Comparison of ENCODE assay signal across 16 mouse cellular contexts in the genomic region with DNA sequence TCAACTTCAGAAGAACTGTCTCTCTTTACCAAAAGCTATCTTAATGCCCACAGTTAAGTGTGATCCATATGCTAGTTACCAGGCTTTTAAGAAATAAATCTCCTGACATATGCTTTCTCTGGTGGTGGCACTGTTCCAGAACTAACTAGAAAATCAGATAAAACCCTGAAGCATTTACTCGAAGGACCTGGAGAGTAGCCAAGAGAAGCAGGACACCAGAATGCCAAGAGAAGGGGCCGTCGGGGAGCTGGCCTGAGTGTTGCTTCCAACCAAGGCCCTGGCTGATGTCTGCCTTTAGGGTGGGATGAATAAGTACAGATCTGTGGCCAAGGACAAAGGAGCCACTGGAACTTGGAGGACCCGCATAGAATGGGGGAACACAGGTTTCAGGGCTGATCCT.
DNase-seq lines count a peak whose midpoint lies in the region; ATAC-seq and TF ChIP-seq lines count a peak whose summit lies in the region.
"Had no signal": no experiment of that assay in that cellular context is flagged by ENCODE, and none has a peak within 500 bp of the region (broad histone marks: within the 10 kb centered on the region; RNA-seq: fewer than 3 reads in every experiment).

No protein-coding gene starts in this region.

- H3K4me1 ChIP-seq in midbrain, postnatal 0 days (ENCODE audit: insufficient read depth, low read length): no peaks in the 10 kb centered on the region
- no peaks in the 10 kb centered on the region for H3K4me1 ChIP-seq in midbrain, embryonic 13.5 days (replicated peaks)
- H3K4me1 ChIP-seq: embryonic facial prominence, embryonic 12.5 days; stomach, embryonic 15.5 days had no signal

- no peak for TF ChIP-seq CTCF in midbrain, postnatal 0 days (IDR thresholded peaks at IDR 0.05)

- 55% methylated on average over 4 of the region's 4 CpGs for WGBS in midbrain, postnatal 0 days
- 74% methylated on average over 4 of the region's 4 CpGs for WGBS in midbrain, embryonic 13.5 days

- H3K9me3 ChIP-seq in midbrain, postnatal 0 days (ENCODE audit: low read length): no peaks in the 10 kb centered on the region
- H3K9me3 ChIP-seq in midbrain, embryonic 13.5 days: no peaks in the 10 kb centered on the region
- H3K9me3 ChIP-seq: embryonic facial prominence, embryonic 12.5 days; stomach, embryonic 15.5 days had no signal

- no peak overlapping the region for H3K9ac ChIP-seq in midbrain, postnatal 0 days (replicated peaks; ENCODE audit: low read length, poor library complexity, severe bottlenecking)
- no peak overlapping the region for H3K9ac ChIP-seq in midbrain, embryonic 13.5 days (replicated peaks)
- H3K9ac ChIP-seq: embryonic facial prominence, embryonic 12.5 days; liver, embryonic 14.5 days; stomach, embryonic 15.5 days had no signal

- no peak for ATAC-seq in midbrain, postnatal 0 days (ENCODE audit: low FRiP score)
- no peak for ATAC-seq in midbrain, embryonic 13.5 days
- ATAC-seq: CD4-positive, CD25-positive, alpha-beta regulatory T cell, adult 4 months had no signal

- no peaks in the 10 kb centered on the region for H3K27me3 ChIP-seq in midbrain, postnatal 0 days (ENCODE audit: insufficient read depth, low read length)
- H3K27me3 ChIP-seq in midbrain, embryonic 13.5 days: no peaks in the 10 kb centered on the region
- H3K27me3 ChIP-seq: embryonic facial prominence, embryonic 12.5 days; stomach, embryonic 15.5 days had no signal

- no peaks in the 10 kb centered on the region for H3K36me3 ChIP-seq in midbrain, postnatal 0 days (ENCODE audit: insufficient read depth, low read length)
- H3K36me3 ChIP-seq in midbrain, embryonic 13.5 days: no peaks in the 10 kb centered on the region
- H3K36me3 ChIP-seq: embryonic facial prominence, embryonic 12.5 days; stomach, embryonic 15.5 days had no signal

- H3K4me3 ChIP-seq in midbrain, postnatal 0 days (ENCODE audit: low read depth, low read length): no peak overlapping the region
- H3K4me3 ChIP-seq in midbrain, embryonic 13.5 days (replicated peaks): no peak overlapping the region
- H3K4me3 ChIP-seq: embryonic facial prominence, embryonic 12.5 days; stomach, embryonic 15.5 days had no signal

- peak; percentile 75 for DNase-seq in heart, adult 11 months
- DNase-seq in heart, postnatal 4 days: no peak
- peak; percentile 31 to 40 for DNase-seq in kidney, postnatal 4 days
- no peak for DNase-seq in kidney, postnatal 25 days
- peak; percentile 62 for DNase-seq in midbrain, postnatal 0 days (ENCODE audit: low spot score)
- DNase-seq in spleen, postnatal 4 days (ENCODE audit: low spot score in 2 of 2): no peak
- DNase-seq: cerebellum, adult 11 months; gastrocnemius, postnatal 10 days; heart, postnatal 36 days; layer of hippocampus, postnatal 36 days; thymus, postnatal 14 days had no signal

- no peak overlapping the region for H3K27ac ChIP-seq in midbrain, postnatal 0 days (ENCODE audit: low read depth, low read length)
- no peak overlapping the region for H3K27ac ChIP-seq in midbrain, embryonic 13.5 days
- H3K27ac ChIP-seq: embryonic facial prominence, embryonic 12.5 days; liver, embryonic 14.5 days; stomach, embryonic 15.5 days had no signal

- H3K4me2 ChIP-seq in midbrain, postnatal 0 days (ENCODE audit: low read depth, low read length, poor library complexity, severe bottlenecking): no peak overlapping the region
- H3K4me2 ChIP-seq in midbrain, embryonic 13.5 days (replicated peaks): no peak overlapping the region
- H3K4me2 ChIP-seq: embryonic facial prominence, embryonic 12.5 days; stomach, embryonic 15.5 days had no signal

Comparison
In these comparisons a context has a peak if more than half of its experiments do, and no peak if none do; other contexts are left out.
1. DNase-seq: peak in heart, adult 11 months (single experiment), kidney, postnatal 4 days (2 of 2) and midbrain, postnatal 0 days (single experiment); none in heart, postnatal 4 days (single experiment), kidney, postnatal 25 days (0 of 2) and spleen, postnatal 4 days (0 of 2).